Mouse (Mus musculus) ES-E14 (cell line): ENCODE measurements around the gene Mpc1. TPM values are rescaled to one million over a fixed set of nuclear protein-coding genes. Genes with fewer than 3 reads are reported as not detected.

Experiments
- DNase-seq: peaks from one replicate; pipeline ENCODE4 v3.0.0-alpha.2; 2013; ENCODE audit warnings: low read depth, low spot score
- H3K27ac ChIP-seq: 2 replicates; pipeline ENCODE4 v1.5.1; 2012; ENCODE audit warnings: low read depth, mild to moderate bottlenecking, low read length, moderate library complexity, mixed read lengths; ENCODE audit not compliant: poor library complexity, insufficient read depth, severe bottlenecking
- H3K36me3 ChIP-seq: 2 replicates; pipeline ENCODE4 v1.6.1; 2012; ENCODE audit warnings: mild to moderate bottlenecking, low read length, moderate library complexity, mixed read lengths; ENCODE audit not compliant: control insufficient read depth, poor library complexity, insufficient read depth, severe bottlenecking
- H3K4me1 ChIP-seq, 2 experiments: fragments of 150-350 bp in 1 of 2; sonication (generic) in 1 of 2; 2 replicates each; pipeline ENCODE4 v1.6.1; 2012; ENCODE audit warnings: low read length in 2 of 2, mild to moderate bottlenecking in 1 of 2, mixed read lengths in 1 of 2; ENCODE audit not compliant: control insufficient read depth in 2 of 2, insufficient read depth in 2 of 2, poor library complexity in 1 of 2
- H3K4me3 ChIP-seq, 2 experiments: fragments of 150-350 bp in 1 of 2; sonication (generic) in 1 of 2; 2 replicates each; pipeline ENCODE4 v1.5.1; 2012; ENCODE audit warnings: low read length in 2 of 2, low read depth in 1 of 2, mild to moderate bottlenecking in 1 of 2, mixed read lengths in 1 of 2; ENCODE audit not compliant: insufficient read depth in 1 of 2, poor library complexity in 1 of 2, severe bottlenecking in 1 of 2
- H3K9ac ChIP-seq: 2 replicates; pipeline ENCODE4 v1.6.1; 2012; ENCODE audit warnings: low read depth, mild to moderate bottlenecking, low read length, mixed read lengths; ENCODE audit not compliant: poor library complexity, insufficient read depth, severe bottlenecking
- H3K9me3 ChIP-seq: fragments of 150-350 bp; sonication (generic); 2 replicates; pipeline ENCODE4 v1.6.1; 2012; ENCODE audit warnings: low read depth, mild to moderate bottlenecking, low read length; ENCODE audit not compliant: control insufficient read depth, insufficient read depth
- CHD2 ChIP-seq: IDR thresholded peaks from 2 replicates; pipeline ENCODE4 v1.6.1; 2014; ENCODE audit warnings: mild to moderate bottlenecking, low read depth, low read length, inconsistent platforms
- HCFC1 ChIP-seq: IDR thresholded peaks from 2 replicates; pipeline ENCODE4 v1.6.1; 2012; ENCODE audit warnings: low read length, inconsistent platforms, borderline replicate concordance; ENCODE audit not compliant: insufficient read depth
- MAFK ChIP-seq: IDR thresholded peaks from 2 replicates; pipeline ENCODE4 v1.6.1; 2014; ENCODE audit warnings: mild to moderate bottlenecking, low read depth, low read length, inconsistent platforms; ENCODE audit not compliant: insufficient read depth
- ZC3H11A ChIP-seq: IDR thresholded peaks from 2 replicates; pipeline ENCODE4 v1.6.1; 2012; ENCODE audit warnings: low read depth, mild to moderate bottlenecking, inconsistent platforms, low read length, borderline replicate concordance
- ZNF384 ChIP-seq: IDR thresholded peaks from 2 replicates; pipeline ENCODE4 v1.6.1; 2012; ENCODE audit warnings: low read depth, low read length, inconsistent platforms
- in situ Hi-C, 2 experiments: fragments of 600-800 bp; cut with MboI; formaldehyde crosslinking; loops; one replicate each; pipeline ENCODE4 v1.15.1; 2025; ENCODE audit warnings: low sequenced_read_pairs in 2 of 2, inconsistent platforms in 1 of 2; ENCODE audit not compliant: unreplicated experiment in 2 of 2
- total RNA-seq: library from RNA; depleted of rRNA; stranded (reverse); fragments of 300-350 nt; gene quantifications from 2 replicates; pipeline ENCODE4 v1.2.3, GENCODE M21; 2012

Mpc1 gene
- total RNA-seq, 1 experiment, result 35.7 TPM

DNA sequence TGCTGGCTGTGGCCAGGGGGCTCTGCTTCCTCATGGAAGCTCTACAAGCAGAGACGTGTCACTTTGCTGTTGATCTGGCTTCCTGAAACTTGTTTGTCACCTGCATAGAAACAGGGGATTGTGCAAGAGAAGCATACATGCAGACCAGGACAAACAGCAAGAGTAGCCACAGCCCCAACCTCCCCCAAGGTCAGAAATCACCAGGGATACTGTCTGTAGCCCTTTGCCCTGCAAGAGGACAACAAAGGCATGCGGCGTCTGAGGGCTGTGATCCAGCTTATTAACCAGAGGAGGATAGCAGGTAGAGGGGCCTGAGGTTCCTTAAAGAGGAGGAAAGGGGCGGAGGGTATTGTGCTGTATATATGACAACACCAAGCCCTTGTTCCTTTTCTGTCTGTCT is 6.6 kb upstream of the Mpc1 start:
- DNase-seq, result no peak
- Histone ChIP-seq H3K4me3 (no peak overlapping the region), H3K9me3 (no peaks in the 10 kb centered on the region), H3K36me3 (no peaks in the 10 kb centered on the region), H3K9ac (no peak overlapping the region), H3K4me1 (no peaks in the 10 kb centered on the region; a peak in 1 of 4 replicates), H3K27ac (no peak overlapping the region)
- TF ChIP-seq CHD2 (no peak), ZNF384 (no peak), HCFC1 (no peak), ZC3H11A (no peak), MAFK (no peak)
- in situ Hi-C loops, result no loop called here

DNA sequence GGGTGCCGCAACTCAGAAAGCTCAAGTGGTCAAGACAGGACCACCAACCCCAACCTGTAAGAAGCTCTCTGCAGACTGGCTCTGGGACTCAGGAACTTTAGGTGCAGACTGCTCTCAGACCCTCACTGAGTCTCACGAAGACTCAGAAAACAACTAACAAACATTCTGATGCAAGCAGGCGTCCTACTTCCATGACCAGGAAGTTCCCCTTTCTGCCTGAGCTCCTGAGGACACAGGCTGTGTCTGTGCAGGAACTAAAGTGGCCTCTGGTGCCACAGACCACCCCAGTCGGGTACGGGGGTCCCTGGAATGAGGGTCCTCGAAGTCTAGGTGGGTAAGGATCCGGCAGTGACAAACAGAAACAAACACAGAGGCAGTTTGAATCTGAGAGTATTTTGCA is 6.0 kb upstream of the Mpc1 start:
- in situ Hi-C loops, result no loop called here
- DNase-seq, result no peak
- TF ChIP-seq ZC3H11A, result no peak
- H3K4me3 ChIP-seq, result no peak overlapping the region
- H3K27ac ChIP-seq, result no peak overlapping the region
- no peaks in the 10 kb centered on the region for H3K36me3 ChIP-seq
- no peaks in the 10 kb centered on the region for H3K9me3 ChIP-seq
- H3K9ac ChIP-seq, result no peak overlapping the region
- no peaks in the 10 kb centered on the region; a peak in 1 of 4 replicates for H3K4me1 ChIP-seq

DNA sequence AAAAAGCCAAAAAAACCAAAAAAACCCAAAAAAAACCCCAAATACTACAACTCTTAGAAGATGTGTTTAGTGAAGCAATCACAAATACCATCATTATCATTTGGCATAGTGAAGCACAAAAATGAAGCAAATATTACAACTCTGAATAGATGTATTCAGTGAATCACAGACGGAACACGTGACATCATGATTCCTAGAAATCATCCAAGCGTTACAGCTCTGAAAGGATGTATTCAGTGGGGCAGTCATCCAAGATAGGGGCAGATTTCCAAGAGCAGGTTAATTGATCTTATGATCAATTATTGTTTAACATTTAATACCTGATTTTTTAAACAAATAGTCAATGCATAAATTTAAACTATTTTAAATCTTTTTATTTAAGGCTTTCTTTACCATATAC is 5.4 kb upstream of the Mpc1 start:
- no peaks in the 10 kb centered on the region for H3K36me3 ChIP-seq
- in situ Hi-C loops, result no loop called here
- TF ChIP-seq CHD2 (no peak), MAFK (no peak), HCFC1 (no peak)
- H3K9ac ChIP-seq, result no peak overlapping the region
- H3K4me1 ChIP-seq, result no peaks in the 10 kb centered on the region; a peak in 1 of 4 replicates
- H3K4me3 ChIP-seq, result no peak overlapping the region
- DNase-seq, result no peak
- no peak overlapping the region for H3K27ac ChIP-seq
- no peaks in the 10 kb centered on the region for H3K9me3 ChIP-seq

DNA sequence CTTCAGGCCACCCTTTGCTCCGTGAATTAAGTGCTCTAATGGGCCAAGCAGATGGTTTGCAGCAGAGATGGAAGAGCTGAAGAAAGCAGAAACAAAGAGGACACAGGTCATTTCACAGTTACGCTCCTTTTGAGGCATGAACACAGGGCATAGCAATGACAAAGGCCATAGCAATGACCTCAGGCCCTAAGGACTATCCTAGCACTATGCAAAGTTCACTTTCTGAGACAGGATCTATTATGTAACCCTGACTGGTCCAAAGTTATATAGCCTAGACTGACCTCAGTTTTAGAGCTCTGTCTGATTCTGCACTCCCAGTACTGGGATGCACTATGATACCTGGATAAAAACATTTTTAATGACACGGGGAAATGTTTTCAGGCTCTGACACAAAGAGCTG is 4.3 kb upstream of the Mpc1 start:
- TF ChIP-seq ZNF384, result no peak
- TF ChIP-seq CHD2, result no peak
- no peak for TF ChIP-seq MAFK
- TF ChIP-seq HCFC1, result no peak
- no peak for TF ChIP-seq ZC3H11A
- no peak overlapping the region for H3K4me3 ChIP-seq
- H3K4me1 ChIP-seq, result no peaks in the 10 kb centered on the region; a peak in 1 of 4 replicates
- no peak overlapping the region for H3K9ac ChIP-seq
- no peak for DNase-seq
- H3K9me3 ChIP-seq, result no peaks in the 10 kb centered on the region
- H3K27ac ChIP-seq, result no peak overlapping the region
- no peaks in the 10 kb centered on the region for H3K36me3 ChIP-seq
- in situ Hi-C loops, result no loop called here

DNA sequence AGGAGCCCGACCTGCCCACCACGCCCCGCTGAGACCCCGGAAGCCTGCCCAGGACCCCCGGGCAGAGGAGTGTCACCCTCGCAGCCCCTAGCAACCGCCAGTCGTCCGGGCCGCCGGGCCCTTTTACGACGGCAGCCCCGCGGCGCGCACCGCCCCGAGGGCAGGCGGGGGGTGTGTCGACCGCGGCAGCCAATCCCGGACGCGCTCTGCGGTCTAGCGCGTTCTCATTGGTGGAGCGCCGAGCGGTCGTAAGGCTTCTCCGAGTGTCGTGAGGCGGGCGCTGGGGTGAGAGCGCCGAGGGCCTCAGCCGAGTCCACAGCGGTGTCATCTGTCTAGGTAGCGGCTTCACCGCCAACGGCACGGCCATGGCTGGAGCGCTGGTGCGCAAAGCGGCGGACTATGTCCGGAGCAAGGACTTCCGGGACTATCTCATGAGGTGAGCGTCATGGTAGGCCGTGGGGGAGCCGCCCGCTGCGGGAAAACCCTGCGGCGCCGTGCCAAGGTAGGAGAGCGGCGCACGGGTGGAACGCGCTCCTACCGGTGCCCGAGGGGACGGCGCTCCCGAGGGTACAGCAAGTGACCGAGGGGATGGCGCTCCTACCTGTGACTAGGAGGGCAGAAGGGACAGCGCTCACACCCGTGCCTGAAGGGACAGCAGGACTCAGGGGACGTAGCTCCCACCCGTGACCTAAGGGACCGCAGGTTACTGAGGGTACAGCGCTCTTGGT is 986 bp downstream of the Mpc1 start:
- peak; percentile 90 for DNase-seq
- in situ Hi-C loops, result no loop called here
- Histone ChIP-seq H3K36me3 (no peaks in the 10 kb centered on the region), H3K27ac (peak overlapping the region; percentile 65), H3K9me3 (no peaks in the 10 kb centered on the region), H3K4me3 (peak overlapping the region; percentile 89 to 93), H3K9ac (peak overlapping the region; percentile 73), H3K4me1 (peaks cover 3% of the 10 kb centered on the region in 2 experiments; a peak in 2 of 4 replicates)
- TF ChIP-seq ZNF384, result no peak
- 0 out of 2 replicates have a peak, but pooled peaks have one; percentile 29 for TF ChIP-seq HCFC1
- TF ChIP-seq ZC3H11A, result no peak
- no peak for TF ChIP-seq MAFK
- no peak for TF ChIP-seq CHD2
